Mouse (Mus musculus) thymus, postnatal 0 days (tissue): ENCODE data around the gene Kng1. TPM values are rescaled to one million over a fixed set of nuclear protein-coding genes. Genes with fewer than 3 reads are reported as not detected.
"Not testable (repeated sequence)": the region's sequence is repeated elsewhere in the genome, so short reads cannot be mapped to it uniquely, and the experiment has no call there.

Experiments
- DNase-seq: peaks from one replicate; pipeline ENCODE4 v3.0.0-alpha.2; 2015; ENCODE audit warnings: low spot score
- polyA plus RNA-seq: library from polyadenylated mRNA; unstranded; fragments of >200 nt; fragmentation: Nextera tagmentation; extraction: Ambion mirVana; gene quantifications from 2 replicates; pipeline ENCODE4 v1.2.1, GENCODE M21; 2015

The Kng1 gene
- polyA plus RNA-seq, 1 experiment from 2014 or later: 0.17 TPM

GRCm38 (mm10) chr16:23093321-23093953 lies 35.8 kb downstream of the Kng1 start:
- no peak for DNase-seq

- no peak for DNase-seq
These were observed 36.5 kb downstream of the Kng1 start for GRCm38 (mm10) chr16:23094136-23094535.

DNA sequence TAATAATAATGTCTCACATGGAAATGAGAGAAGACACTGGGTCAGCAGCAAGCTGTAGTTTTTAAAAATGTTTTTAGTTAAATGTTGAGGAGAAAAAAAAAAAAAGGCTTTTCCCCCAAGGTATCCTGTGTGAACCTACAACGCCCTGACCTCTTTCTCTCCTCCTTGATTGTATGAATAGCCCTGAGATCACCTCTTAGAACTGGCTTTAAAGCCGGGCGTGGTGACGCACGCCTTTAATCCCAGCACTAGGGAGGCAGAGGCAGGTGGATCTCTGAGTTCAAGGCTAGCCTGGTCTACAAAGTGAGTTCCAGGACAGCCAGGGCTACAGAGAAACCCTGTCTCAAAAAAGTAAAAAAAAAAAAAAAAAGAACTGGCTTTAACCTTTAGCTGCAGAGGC lies 37.9 kb downstream of the Kng1 start:
- not testable (repeated sequence) for DNase-seq

DNA sequence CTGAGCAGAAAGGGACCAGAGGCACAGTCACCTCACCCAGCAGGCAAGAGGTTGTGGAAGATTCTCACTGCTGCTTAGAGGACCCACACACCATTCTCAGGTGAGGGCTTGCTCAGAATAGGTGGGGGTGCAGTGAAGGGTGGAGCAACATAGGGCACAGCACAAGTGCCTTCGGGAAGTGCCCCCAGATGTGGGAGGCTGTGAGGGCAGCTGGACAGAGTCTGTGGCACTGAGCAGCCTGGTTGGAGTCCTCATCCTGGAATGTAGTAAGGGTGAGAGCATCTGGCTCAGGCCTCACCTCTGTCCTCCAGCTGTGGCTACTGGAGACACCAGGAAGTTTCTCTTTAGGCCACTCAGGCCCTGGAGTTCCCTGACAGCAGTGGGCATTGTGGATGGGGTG lies 39.2 kb downstream of the Kng1 start:
- not testable (repeated sequence) for DNase-seq

DNA sequence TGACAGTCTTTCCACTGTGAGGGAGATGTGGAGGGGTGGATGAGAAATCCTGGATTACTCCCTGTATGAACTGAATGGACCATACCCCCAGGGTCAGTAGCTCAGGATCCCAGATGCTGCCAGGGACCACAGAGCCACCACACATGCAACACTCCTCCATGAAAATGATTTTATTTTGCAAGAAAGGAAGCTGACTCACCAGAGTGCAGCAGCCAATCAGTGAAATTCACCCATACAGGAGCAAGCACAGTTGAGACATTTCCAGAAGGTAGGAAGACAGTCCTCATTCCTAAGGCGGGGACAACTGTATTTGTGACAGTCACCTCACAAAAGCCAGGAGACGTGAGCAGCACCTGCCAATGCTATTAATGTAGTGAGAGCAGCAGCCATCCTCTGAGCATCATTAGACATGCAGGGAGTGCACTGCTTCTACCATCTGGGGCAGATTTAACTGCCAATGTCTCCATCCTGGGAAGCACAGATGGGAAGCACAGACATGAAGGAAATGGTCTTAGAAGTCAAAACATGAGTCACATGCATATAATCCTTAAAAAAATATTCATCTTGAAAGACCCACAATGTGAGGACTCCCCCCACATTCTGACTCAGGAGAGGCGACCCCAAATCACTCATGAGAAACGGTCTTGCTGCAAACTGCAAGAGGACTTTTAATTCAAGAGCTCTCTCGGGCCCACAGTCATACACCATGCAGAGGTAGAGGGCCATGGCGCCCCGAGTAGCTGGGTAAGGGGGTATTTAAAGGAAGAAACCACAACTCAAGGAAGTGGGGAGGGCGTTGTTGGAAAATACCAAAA lies 39.8 kb downstream of the Kng1 start:
- not testable (repeated sequence) for DNase-seq

DNA sequence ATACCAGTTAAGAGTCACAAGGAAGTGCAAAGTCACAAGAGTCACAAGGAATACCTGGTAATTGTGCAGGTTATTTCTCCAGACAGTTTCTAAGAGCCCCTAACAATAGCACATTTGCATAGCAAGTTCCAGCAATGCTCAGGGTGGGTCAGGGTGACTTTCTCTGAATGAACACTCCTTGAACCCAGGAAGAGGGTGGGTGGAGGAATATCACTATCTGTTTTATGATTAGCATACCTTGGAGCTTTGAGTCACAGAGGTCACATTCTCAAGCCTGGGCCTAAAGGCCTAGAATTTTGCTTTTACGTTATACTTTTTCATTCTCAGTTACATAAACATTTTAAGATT lies 40.4 kb downstream of the Kng1 start:
- DNase-seq: not testable (repeated sequence)

- DNase-seq: peak; percentile 27
These were observed 42.0 kb downstream of the Kng1 start for GRCm38 (mm10) chr16:23099632-23100031.

GRCm38 (mm10) chr16:23100099-23100575 lies 42.5 kb downstream of the Kng1 start:
- peak; percentile 32 for DNase-seq

DNA sequence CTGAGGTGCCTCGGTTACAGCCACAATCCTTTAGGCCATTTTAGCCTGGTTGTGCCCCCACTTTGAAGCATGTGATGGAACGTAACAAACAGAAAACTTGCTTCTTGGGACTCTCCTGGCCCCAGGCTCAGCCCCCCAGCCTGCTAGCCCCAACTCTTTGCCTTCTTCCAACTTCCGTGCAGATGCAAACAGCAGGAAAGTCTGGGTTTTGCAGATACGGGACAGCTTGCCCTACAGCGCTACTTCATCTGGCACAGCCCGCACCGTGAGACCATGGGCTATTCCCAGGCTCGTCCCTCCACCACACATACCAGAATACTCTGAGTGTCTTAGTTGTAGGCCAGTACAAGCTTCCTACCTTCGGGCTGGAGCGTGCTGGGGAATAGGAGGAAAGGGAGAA lies 42.9 kb downstream of the Kng1 start:
- DNase-seq: no peak

GRCm38 (mm10) chr16:23102340-23103037 lies 44.8 kb downstream of the Kng1 start:
- DNase-seq: peak; percentile 61

DNA sequence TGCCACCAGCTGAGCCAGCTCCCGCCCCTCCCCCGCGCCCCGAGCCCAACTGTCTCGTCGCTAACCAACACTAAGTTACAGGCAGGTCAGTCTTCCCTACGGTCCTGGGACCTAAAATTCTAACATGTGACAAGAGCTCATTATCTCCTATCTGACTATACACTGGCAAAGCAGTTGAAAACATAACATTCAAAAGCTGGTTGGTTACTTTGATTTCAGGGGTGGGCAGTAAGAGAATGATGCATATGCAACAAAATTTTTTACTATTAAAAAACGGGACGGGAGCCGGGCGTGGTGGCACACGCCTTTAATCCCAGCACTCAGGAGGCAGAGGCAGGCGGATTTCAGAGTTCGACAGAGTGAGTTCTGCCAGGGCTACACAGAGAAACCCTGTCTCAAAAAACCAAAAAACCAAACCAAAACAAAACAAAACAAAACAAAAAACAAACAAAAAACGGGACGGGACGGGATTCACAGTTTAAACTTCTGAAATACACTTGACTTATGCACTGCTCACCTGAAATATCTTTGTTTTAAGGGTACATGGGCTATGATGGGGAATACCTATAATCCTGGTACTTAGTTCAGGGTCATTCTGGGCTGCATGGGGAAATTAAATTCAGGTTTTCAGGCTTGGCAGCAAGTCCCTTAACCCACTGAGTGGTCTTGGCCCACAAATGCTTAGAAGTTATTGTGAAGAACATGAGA lies 45.5 kb downstream of the Kng1 start:
- DNase-seq: no peak

GRCm38 (mm10) chr16:23103841-23104240 lies 46.2 kb downstream of the Kng1 start:
- no peak for DNase-seq

DNA sequence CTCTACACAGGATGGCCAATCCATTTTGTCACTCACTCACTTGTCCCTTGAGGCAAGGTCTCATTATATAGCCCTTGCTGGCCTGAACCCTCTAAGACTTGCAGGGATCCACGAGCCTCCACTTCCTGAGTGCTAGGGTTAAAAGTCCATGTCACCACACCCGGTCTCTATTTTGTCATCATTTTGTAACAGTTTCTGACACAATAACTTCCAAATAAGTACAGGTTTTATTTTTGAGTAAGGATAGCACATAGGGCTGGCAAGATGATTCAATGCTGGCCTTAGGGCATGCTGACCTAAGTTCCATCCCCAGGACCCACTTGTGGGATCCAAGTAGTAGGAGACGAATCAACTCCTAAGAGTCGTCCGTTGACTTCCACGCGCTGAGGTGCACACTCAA lies 48.5 kb downstream of the Kng1 start:
- DNase-seq: no peak

GRCm38 (mm10) chr16:23107231-23107942 lies 49.7 kb downstream of the Kng1 start, which contains the start of gene Eif4a2:
Eif4a2 (plus strand) TSS chr16:23107444.
- DNase-seq: peak; percentile 95

DNA sequence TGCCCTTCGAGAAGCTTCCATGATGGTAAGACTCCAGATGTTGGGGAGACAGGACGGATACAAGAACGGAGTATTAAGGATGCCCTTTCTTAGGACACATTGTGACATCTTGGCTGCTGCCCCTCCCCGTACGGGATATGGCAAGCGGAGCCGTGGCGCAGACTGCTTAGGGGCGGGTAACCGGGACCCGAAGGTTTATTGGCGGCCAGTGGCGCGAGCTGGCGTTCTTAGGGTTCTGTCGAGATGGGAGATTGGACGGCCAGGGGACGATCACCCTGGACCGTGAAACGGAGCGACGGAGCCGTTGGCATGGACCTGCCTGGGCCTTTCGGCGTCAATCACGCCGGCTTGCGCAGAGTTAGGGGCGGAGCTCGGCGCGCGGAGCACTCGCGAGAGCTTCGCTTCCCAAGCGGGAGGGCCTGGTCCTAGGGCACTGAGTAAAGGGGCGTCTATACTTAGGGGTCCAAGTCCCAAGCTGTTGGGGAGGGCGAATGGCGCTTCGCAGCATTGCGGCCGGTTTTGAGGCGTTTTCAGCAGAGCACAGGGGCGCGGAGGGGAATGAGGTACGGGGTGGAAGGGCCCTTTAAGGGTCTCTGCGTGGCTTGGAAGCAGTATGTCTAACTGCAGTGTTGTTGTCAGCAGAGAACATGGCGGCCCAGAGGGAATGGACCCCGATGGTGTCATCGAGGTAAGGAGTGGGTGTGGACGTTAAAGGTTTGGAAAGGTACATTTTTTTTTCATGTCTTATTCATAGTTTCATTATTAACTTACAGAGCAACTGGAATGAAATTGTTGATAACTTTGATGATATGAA lies 50.5 kb downstream of the Kng1 start:
- peak; percentile 88 for DNase-seq

DNA sequence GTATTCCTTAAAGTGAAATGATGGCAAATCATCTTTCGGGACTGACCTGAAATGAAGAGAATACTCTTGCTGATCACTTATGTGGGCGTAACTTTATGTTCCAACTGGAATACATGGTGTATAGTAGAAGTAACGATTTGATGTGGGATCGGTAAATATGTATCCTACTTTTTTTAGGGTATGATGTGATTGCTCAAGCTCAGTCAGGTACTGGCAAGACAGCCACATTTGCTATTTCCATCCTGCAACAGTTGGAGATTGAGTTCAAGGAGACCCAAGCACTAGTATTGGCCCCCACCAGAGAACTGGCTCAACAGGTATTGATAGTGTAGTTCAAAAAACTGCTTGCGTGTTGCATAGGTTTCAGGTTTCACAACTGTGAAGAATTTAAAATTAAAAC lies 51.3 kb downstream of the Kng1 start:
- DNase-seq: no peak

DNA sequence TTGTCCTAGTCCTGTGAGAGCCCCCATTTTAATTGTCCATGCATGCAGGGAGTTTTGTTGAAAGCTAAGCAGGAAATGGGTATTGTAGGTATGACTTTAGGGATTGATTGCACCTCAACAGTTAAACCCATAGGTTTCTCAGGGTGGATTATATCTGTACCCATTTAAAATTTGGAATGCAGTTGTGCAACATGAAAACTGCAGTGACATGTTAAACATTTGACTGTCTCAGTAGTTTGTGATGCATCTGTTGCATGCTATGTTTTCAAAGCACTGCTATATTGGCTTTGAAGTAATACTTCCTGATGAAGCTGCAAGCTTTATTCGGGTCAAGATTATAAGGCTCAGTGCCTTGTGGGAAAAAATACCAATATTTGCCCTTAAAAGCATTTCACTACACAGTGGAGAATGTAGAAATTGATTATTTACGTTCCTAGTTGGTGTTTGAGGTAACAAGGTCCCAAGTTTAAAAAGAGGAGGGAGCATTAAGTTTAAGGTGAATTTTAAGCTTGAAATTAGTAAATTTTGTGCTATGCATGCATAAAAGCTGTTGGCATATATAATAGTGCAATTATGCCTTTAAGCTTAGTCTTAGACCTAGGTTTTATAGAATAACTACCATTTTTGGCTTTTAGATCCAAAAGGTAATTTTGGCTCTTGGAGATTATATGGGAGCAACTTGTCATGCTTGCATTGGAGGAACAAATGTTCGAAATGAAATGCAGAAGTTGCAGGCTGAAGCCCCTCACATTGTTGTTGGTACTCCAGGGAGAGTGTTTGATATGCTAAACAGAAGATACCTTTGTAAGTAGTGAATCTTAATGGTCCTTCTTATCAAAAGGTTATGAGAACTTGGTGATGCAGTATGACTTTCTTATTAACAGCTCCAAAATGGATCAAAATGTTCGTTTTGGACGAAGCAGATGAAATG lies 52.0 kb downstream of the Kng1 start:
- no peak for DNase-seq

DNA sequence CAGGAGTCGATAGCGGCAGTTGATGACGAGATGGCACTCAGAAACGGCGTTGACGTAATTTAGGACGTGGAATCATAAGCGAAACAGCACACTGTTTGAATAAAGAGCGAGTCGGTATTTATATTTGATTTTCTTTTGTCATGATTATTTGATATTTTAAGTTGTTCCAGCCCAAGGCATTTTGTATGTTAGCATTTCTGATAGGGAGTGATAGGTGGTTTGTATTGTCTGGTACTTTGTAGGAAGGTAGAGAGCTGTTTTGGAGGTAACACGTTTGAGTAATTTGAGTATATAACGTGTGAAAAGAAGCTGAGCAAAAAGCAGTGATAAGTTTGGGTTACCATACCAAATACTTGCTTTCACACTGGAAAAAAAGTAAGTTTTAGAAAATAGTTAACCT lies 54.7 kb downstream of the Kng1 start:
- no peak for DNase-seq
